In the genomic region with DNA sequence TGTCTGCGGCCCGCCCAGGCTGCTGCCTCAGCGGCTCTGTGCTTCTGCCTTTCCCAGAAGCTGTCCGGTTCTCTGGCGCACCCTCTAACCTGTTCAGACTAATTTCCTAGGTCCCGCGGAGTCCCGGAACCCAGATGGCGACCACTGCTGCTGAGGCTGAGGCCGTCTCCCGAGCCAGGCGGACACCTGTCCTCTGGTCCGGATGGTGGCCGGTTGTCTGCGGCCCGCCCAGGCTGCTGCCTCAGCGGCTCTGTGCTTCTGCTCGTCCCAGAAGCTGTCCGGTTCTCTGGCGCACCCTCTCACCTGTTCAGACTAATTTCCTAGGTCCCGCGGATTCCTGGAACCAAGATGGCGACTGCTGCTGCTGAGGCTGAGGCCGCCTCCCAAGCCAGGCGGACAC, we compare ENCODE assay signal across 18 mouse cellular contexts. TPM values are rescaled to one million over a fixed set of nuclear protein-coding genes. Genes with fewer than 3 reads are reported as not detected.
A peak's percentile ranks its signal among the peaks of the same experiment; 100 is the strongest.
DNase-seq lines count a peak whose midpoint lies in the region; TF ChIP-seq lines count a peak whose summit lies in the region.
"Not testable (repeated sequence)": the region's sequence is repeated elsewhere in the genome, so short reads cannot be mapped to it uniquely, and the experiment has no call there.
"Had no signal": no experiment of that assay in that cellular context is flagged by ENCODE, and none has a peak within 500 bp of the region (broad histone marks: within the 10 kb centered on the region; RNA-seq: fewer than 3 reads in every experiment).

No protein-coding gene starts in this region.

- not testable (repeated sequence) for H3K4me3 ChIP-seq in kidney, adult 2 months (ENCODE audit: insufficient read depth, low read depth, low read length)

- TF ChIP-seq POLR2A in kidney, adult 2 months (IDR thresholded peaks at IDR 0.05; ENCODE audit: low read depth, low read length) = not testable (repeated sequence)

- DNase-seq in CD8-positive naive resting alpha-beta T cell, adult 2 months (ENCODE audit: low read depth in 2 of 2, low spot score in 2 of 2) = peak; percentile 6 to 23
- peak; percentile 1 for DNase-seq in cerebellum, adult 9-10 months
- DNase-seq in heart, adult 11 months = peak; percentile 93
- peak; percentile 11 for DNase-seq in kidney, adult 2 months
- peak; percentile 1 for DNase-seq in left cerebral cortex, adult 18-20 months (ENCODE audit: low spot score in 2 of 2)
- peak; percentile 0 for DNase-seq in lung, postnatal 36 days
- DNase-seq in spleen, adult 18-20 months = peak; percentile 3 to 28
- DNase-seq in thymus, postnatal 36 days = peak; percentile 3 to 25

- H3K4me1 ChIP-seq in kidney, adult 2 months (ENCODE audit: control insufficient read depth, insufficient read depth, low read length) = not testable (repeated sequence)

- not testable (repeated sequence) for TF ChIP-seq CTCF in kidney, adult 2 months (conservative IDR thresholded peaks at IDR 0.05; ENCODE audit: insufficient read depth, insufficient read length, low read depth, low read length)

- WGBS in kidney, adult 2 months = 94% methylated on average over 19 of the region's 25 CpGs

- H3K27me3 ChIP-seq in kidney, adult 2 months (replicated peaks; ENCODE audit: control insufficient read depth, insufficient read depth, low read length) = not testable (repeated sequence)

- not testable (repeated sequence) for H3K36me3 ChIP-seq in kidney, adult 2 months (ENCODE audit: control insufficient read depth, insufficient read depth, low read length)

- H3K27ac ChIP-seq in kidney, adult 2 months (ENCODE audit: insufficient read depth, low read depth, low read length) = not testable (repeated sequence)

RNA-seq across cellular contexts. Expression of gene Gm10340, which starts 17.7 kb away (rescaled TPM):
- not detected in 2 replicates for polyA plus RNA-seq in kidney, adult 2 months (2012; rRNA removed)
- total RNA-seq in left cerebral cortex, adult 18-20 months (2021) = not detected
- total RNA-seq: common myeloid progenitor, adult 5-6 weeks; megakaryocyte, adult 5-6 weeks; neutrophil, adult 5-6 weeks had no signal
- polyA plus RNA-seq: activated CD4-positive, CD25-positive, alpha-beta regulatory T cell, adult 4 months; forebrain, embryonic 15.5 days; heart, embryonic 10.5 days; hindbrain, embryonic 13.5 days; kidney, embryonic 14.5 days; liver, embryonic 13.5 days; spleen, adult 2 months had no signal

Comparison
In these comparisons a context has a peak if more than half of its experiments do, and no peak if none do; other contexts are left out.
1. DNase-seq: peak in every context shown above with its lines; median percentile 93 in heart, adult 11 months; 16 in spleen, adult 18-20 months; 14 in CD8-positive naive resting alpha-beta T cell, adult 2 months; 14 in thymus, postnatal 36 days; 11 in kidney, adult 2 months; 1 in cerebellum, adult 9-10 months; 1 in left cerebral cortex, adult 18-20 months; 0 in lung, postnatal 36 days.